Mouse (Mus musculus) left cerebral cortex, postnatal 14 days (tissue): ENCODE data around the gene Mrps12. TPM values are rescaled to one million over a fixed set of nuclear protein-coding genes. Genes with fewer than 3 reads are reported as not detected.
"Not testable (repeated sequence)": the region's sequence is repeated elsewhere in the genome, so short reads cannot be mapped to it uniquely, and the experiment has no call there.

Experiments
- DNase-seq, 2 experiments: peaks; one replicate each; pipeline ENCODE4 v3.0.0; 2021 to 2022; ENCODE audit warnings: low spot score in 2 of 2, mixed read lengths in 1 of 2
- intact Hi-C: fragments of 180-260 bp; cut with DNase I; formaldehyde crosslinking; loops from one replicate; pipeline ENCODE4 v1.15.1; 2025
- total RNA-seq, 2 experiments: library from RNA; stranded (reverse); gene quantifications; 2 replicates each; pipeline ENCODE4 v1.2.3; 2021

Gene Mrps12
- total RNA-seq, 2 experiments from 2014 or later = 60.4 to 66.5 TPM

DNA sequence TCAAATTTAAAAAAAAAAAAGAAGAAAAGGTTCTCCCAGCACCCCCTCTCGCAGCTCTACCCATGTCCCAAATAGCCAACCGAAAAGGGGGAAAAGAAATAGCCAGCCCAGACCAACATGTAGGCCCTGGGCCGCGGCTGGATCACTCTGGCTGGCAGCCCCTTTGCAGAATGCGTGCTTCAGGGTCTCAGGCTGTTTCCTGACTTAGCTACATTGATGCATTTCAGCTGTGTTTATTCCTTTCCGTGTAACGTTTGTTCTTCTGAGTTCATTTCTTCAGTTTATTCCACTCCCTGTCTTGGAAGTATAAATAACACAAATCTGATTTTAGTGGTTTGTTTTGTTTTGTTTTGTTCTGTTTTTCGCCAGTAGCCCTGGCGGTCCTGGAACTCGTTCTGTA is 23.9 kb downstream of the Mrps12 start:
- DNase-seq = no peak
- intact Hi-C loops = no loop called here

- intact Hi-C loops = no loop called here
Observed at GRCm38 (mm10) chr7:28716590-28717281, 24.9 kb downstream of the Mrps12 start, which contains the start of gene Fbxo17. TSS of gene Fbxo17 (plus strand) at chr7:28716804.

DNA sequence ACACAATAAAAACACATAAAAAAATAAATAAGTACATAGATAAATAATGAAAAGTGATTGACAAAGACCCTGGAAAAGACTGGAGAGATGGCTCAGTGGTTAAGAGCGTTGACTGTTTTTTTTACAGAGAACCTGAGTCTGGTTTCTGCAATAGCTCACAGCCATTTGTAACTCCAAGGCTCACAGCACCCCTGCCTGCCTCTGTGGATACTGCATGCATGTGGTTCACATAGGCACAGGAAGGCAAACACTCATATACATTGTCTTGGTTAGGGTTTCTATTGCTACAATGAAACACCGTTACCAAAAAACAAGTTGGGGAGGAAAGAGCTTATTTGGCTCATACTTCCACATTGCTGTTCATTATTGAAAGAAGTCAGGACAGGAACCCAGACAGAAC is 26.0 kb downstream of the Mrps12 start:
- DNase-seq = no peak
- intact Hi-C loops = no loop called here

More at GRCm38 (mm10) chr7:28716590-28717281, 24.9 kb downstream of the Mrps12 start, which contains the start of gene Fbxo17:
- no peak for DNase-seq

GRCm38 (mm10) chr7:28714667-28715066 is 27.0 kb downstream of the Mrps12 start:
- intact Hi-C loops = no loop called here
- peak; percentile 63 to 75 for DNase-seq

GRCm38 (mm10) chr7:28710962-28711361 is 30.7 kb downstream of the Mrps12 start:
- intact Hi-C loops = no loop called here
- DNase-seq = no peak

DNA sequence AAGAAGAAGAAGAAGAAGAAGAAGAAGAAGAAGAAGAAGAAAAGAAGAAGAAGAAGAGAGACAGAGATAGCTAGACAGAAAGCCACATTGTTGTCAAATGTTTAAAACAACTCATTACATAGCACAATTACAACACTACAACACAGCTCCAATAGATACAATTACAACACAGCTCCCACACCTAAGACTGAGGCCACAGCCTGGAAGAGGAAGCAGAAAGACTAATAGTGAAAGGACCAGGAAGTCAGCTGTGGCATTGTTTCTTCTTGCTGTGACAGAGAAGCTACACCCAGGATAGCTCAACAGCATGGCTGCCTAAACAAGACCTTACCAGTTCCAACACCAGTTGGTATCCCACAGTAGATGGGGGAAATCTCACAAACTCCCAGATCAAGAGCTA is 32.2 kb downstream of the Mrps12 start:
- intact Hi-C loops = no loop called here

DNA sequence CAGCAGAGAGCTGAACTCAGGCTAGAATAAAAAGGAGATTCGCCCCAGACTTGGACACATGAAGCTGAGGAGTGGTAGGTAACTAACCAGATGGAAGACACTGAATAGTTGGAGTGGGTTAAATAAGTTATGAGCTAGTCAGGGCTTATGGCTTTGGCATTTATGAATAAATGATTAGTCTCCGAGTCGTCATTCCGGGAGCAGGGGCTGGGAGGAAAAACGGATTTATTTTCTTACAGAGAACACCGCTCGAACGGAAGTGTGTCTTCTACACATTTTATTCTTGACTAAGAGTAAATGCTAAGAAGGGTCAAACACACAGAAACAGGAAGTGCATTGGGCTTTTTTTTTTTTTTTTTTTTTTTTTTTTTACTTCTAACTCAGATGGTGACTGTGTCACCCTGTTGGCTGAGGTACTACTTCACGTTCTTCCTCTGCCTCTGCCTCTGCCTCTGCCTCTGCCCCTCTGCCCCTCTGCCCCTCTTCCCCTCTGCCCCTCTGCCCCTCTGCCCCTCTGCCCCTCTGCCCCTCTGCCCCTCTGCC is 38.9 kb downstream of the Mrps12 start:
- DNase-seq = no peak

More for the DNA sequence above, 32.2 kb downstream of the Mrps12 start:
- no peak for DNase-seq

DNA sequence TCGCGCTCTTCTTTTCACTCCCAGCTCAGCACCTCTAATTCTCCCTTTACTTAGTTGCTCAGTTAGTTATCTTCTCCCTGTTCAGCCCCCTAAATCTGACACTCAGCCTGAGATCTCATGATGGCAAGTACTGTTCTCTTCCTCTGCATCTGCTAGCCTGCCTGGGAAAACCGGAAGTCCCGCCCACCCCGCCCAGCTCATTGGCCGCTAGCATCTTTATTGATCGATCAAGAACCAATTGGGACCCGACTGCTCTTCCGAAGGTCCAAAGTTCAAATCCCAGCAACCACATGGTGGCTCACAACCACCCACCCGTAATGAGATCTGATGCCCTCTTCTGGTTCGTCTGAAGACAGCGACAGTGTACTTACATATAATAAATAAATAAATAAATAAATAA is 40.3 kb downstream of the Mrps12 start:
- DNase-seq, intact Hi-C loops: not testable (repeated sequence)

More for the DNA sequence above, 38.9 kb downstream of the Mrps12 start:
- intact Hi-C loops = no loop called here

DNA sequence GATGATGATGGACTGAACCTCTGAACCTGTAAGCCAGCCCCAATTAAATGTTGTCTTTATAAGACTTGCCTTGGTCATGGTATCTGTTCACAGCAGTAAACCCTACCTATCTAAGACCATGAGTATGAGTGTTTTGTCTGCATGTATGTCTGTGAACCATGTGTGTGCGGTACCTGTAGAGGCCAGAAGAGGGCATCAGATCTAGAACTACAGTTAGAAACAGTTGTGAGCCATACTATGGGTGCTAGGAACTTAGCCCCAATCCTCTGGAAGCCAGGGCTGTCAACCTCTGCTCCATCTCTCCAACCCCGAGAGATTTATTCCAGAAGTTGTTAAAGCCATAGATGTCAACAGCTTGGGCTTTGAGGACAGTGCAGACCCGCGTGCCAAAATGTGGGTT is 41.4 kb downstream of the Mrps12 start:
- intact Hi-C loops = no loop called here
- DNase-seq = no peak

DNA sequence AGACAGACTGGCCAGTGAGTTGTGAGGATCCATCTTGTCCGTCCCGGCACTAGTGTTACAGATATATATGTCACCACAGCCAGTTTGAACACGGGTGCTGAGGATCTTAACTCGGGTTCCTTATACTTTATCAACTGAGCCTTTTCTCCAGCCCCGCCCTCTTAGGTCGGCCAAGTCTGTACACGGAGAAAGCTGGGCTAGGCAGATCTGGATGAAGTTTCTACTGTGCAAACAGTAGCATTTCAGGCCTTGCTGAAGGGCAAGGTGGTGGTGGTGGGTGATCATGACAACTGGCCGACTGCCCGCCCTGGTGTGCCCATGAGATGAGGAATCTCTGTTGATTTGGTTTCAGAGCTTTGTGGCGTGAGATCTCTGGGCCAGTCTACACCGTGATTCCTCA is 44.3 kb downstream of the Mrps12 start:
- no peak for DNase-seq
- intact Hi-C loops = no loop called here

GRCm38 (mm10) chr7:28694966-28695511 is 46.6 kb downstream of the Mrps12 start:
- DNase-seq = no peak
- intact Hi-C loops = no loop called here

GRCm38 (mm10) chr7:28694423-28694822 is 47.2 kb downstream of the Mrps12 start:
- intact Hi-C loops = no loop called here
- no peak for DNase-seq

- intact Hi-C loops = no loop called here
- peak; percentile 76 to 89 for DNase-seq
Observed at GRCm38 (mm10) chr7:28693321-28693966, 48.2 kb downstream of the Mrps12 start.

GRCm38 (mm10) chr7:28692545-28693320 is 48.9 kb downstream of the Mrps12 start, which contains the start of gene Fbxo27:
TSS of gene Fbxo27 (plus strand) at chr7:28692849.
- intact Hi-C loops = no loop called here

GRCm38 (mm10) chr7:28691075-28691474 is 50.5 kb downstream of the Mrps12 start:
- no peak for DNase-seq
- intact Hi-C loops = no loop called here

More at GRCm38 (mm10) chr7:28692545-28693320, 48.9 kb downstream of the Mrps12 start, which contains the start of gene Fbxo27:
- DNase-seq = peak; percentile 32 to 40

Other genes with a start within 250 kb of the Mrps12 start
- not detected for gene Ifnl2, start 231.4 kb downstream of the Mrps12 start, total RNA-seq
- not detected for gene Ifnl3, start 219.0 kb downstream of the Mrps12 start, total RNA-seq
- gene Sycn, start 200.9 kb downstream of the Mrps12 start, total RNA-seq = not detected
- gene Nccrp1, start 194.6 kb downstream of the Mrps12 start, total RNA-seq = under 1 TPM; 0.36 to 0.53 TPM
- 10 to 100 TPM; 59.8 to 61.6 TPM for gene Samd4b, start 143.7 kb downstream of the Mrps12 start, total RNA-seq
- gene Pak4, start 143.6 kb downstream of the Mrps12 start, total RNA-seq = 1 to 10 TPM; 8.7 to 10.0 TPM
- 1 to 10 TPM in 1 of 2 experiments, under 1 TPM in 1; 0.53 to 1.1 TPM for gene Acp7, start 110.5 kb downstream of the Mrps12 start, total RNA-seq
- 10 to 100 TPM; 16.9 to 19.9 TPM for gene Fbxo27, start 49.0 kb downstream of the Mrps12 start, total RNA-seq
- gene Fbxo17, start 25.0 kb downstream of the Mrps12 start, total RNA-seq = under 1 TPM; 0.88 to 0.93 TPM
- 10 to 100 TPM; 13.0 to 17.9 TPM for gene Sars2, start 172 bp upstream of the Mrps12 start, total RNA-seq
- 1 to 10 TPM; 1.3 TPM for gene Ccer2, start 14.4 kb upstream of the Mrps12 start, total RNA-seq
- 100 to 1,000 TPM; 189 to 230 TPM for gene Sirt2, start 24.9 kb upstream of the Mrps12 start, total RNA-seq
- 10 to 100 TPM; 39.3 to 39.6 TPM for gene Nfkbib, start 25.7 kb upstream of the Mrps12 start, total RNA-seq
- 1 to 10 TPM; 1.6 to 2.5 TPM for gene Rinl, start 47.1 kb upstream of the Mrps12 start, total RNA-seq
- 100 to 1,000 TPM; 401 to 422 TPM for gene Hnrnpl, start 66.7 kb upstream of the Mrps12 start, total RNA-seq
- 10 to 100 TPM; 43.6 to 44.2 TPM for gene Ech1, start 83.4 kb upstream of the Mrps12 start, total RNA-seq
- 1 to 10 TPM; 2.6 TPM for gene Lgals4, start 92.0 kb upstream of the Mrps12 start, total RNA-seq
- under 1 TPM in 1 of 2 experiments, not detected in 1; 0.47 TPM for gene Lgals7, start 122.0 kb upstream of the Mrps12 start, total RNA-seq
- 1 to 10 TPM in 1 of 2 experiments, under 1 TPM in 1; 0.59 to 1.3 TPM for gene Capn12, start 139.6 kb upstream of the Mrps12 start, total RNA-seq
- 100 to 1,000 TPM; 177 to 205 TPM for gene Actn4, start 220.5 kb upstream of the Mrps12 start, total RNA-seq
- gene Eif3k, start 240.0 kb upstream of the Mrps12 start, total RNA-seq = 100 to 1,000 TPM; 163 to 174 TPM
- gene Map4k1, start 240.2 kb upstream of the Mrps12 start, total RNA-seq = 1 to 10 TPM; 2.0 to 3.7 TPM